Mouse (Mus musculus): ENCODE results near the gene Fbxl4. TPM values are rescaled to one million over a fixed set of nuclear protein-coding genes. Genes with fewer than 3 reads are reported as not detected.
"Not testable (repeated sequence)": the region's sequence is repeated elsewhere in the genome, so short reads cannot be mapped to it uniquely, and the experiment has no call there.

The Fbxl4 gene
- 12.5 and 15.2 TPM in 2 replicates for polyA plus RNA-seq (2015; fragmentation: Nextera tagmentation; extraction: Ambion mirVana)

GRCm38 (mm10) chr4:22357266-22357930 is at the start of gene Fbxl4:
Gene Fbxl4 (plus strand): TSS chr4:22357543.
- ATAC-seq (ENCODE audit: insufficient read depth, low FRiP score) = peak; percentile 97
- peak within 1 kb of the TSS; percentile 92 for H3K9ac ChIP-seq (ENCODE audit: low read length)
- peak within 1 kb of the TSS; percentile 97 for H3K27ac ChIP-seq (ENCODE audit: low read length)
- no peaks in the 10 kb centered on the region for H3K36me3 ChIP-seq (ENCODE audit: control insufficient read depth, insufficient read depth, low read length)
- H3K4me3 ChIP-seq (replicated peaks; ENCODE audit: low read length) = peak within 1 kb of the TSS; percentile 77
- no peaks in the 10 kb centered on the region for H3K9me3 ChIP-seq (replicated peaks; ENCODE audit: control insufficient read depth, low read length)
- H3K4me2 ChIP-seq (ENCODE audit: low read depth, low read length) = peak within 1 kb of the TSS; percentile 60
- H3K4me1 ChIP-seq (ENCODE audit: control insufficient read depth, insufficient read depth, low read length) = peaks cover 8% of the 10 kb centered on the region; the same call in 1 of the 2 replicates
- no peaks in the 10 kb centered on the region for H3K27me3 ChIP-seq (ENCODE audit: control insufficient read depth, insufficient read depth, low read length)
- WGBS = under 1% methylated on average over 62 of the region's 62 CpGs

- no peaks in the 10 kb centered on the region for H3K9me3 ChIP-seq (replicated peaks; ENCODE audit: control insufficient read depth, low read length)
- WGBS = 86% methylated on average over 3 of the region's 3 CpGs
- H3K27ac ChIP-seq (ENCODE audit: low read length) = no peak overlapping the region
- H3K9ac ChIP-seq (ENCODE audit: low read length) = no peak overlapping the region
- H3K4me1 ChIP-seq (ENCODE audit: control insufficient read depth, insufficient read depth, low read length) = no peaks in the 10 kb centered on the region
- no peak overlapping the region for H3K4me2 ChIP-seq (ENCODE audit: low read depth, low read length)
- no peak overlapping the region for H3K4me3 ChIP-seq (replicated peaks; ENCODE audit: low read length)
- ATAC-seq (ENCODE audit: insufficient read depth, low FRiP score) = no peak
- H3K27me3 ChIP-seq (ENCODE audit: control insufficient read depth, insufficient read depth, low read length) = no peaks in the 10 kb centered on the region
- H3K36me3 ChIP-seq (ENCODE audit: control insufficient read depth, insufficient read depth, low read length) = no peaks in the 10 kb centered on the region
Observed at GRCm38 (mm10) chr4:22314564-22314963, 42.8 kb upstream of the Fbxl4 start.

- no peaks in the 10 kb centered on the region for H3K27me3 ChIP-seq (ENCODE audit: control insufficient read depth, insufficient read depth, low read length)
- 50% methylated on average over 8 of the region's 8 CpGs for WGBS
- no peaks in the 10 kb centered on the region for H3K4me1 ChIP-seq (ENCODE audit: control insufficient read depth, insufficient read depth, low read length)
- no peak overlapping the region for H3K9ac ChIP-seq (ENCODE audit: low read length)
- H3K9me3 ChIP-seq (replicated peaks; ENCODE audit: control insufficient read depth, low read length) = no peaks in the 10 kb centered on the region
- peak; percentile 84 for ATAC-seq (ENCODE audit: insufficient read depth, low FRiP score)
- no peak overlapping the region for H3K4me2 ChIP-seq (ENCODE audit: low read depth, low read length)
- H3K27ac ChIP-seq (ENCODE audit: low read length) = no peak overlapping the region; the same call in 1 of the 2 replicates
- no peaks in the 10 kb centered on the region for H3K36me3 ChIP-seq (ENCODE audit: control insufficient read depth, insufficient read depth, low read length)
- no peak overlapping the region for H3K4me3 ChIP-seq (replicated peaks; ENCODE audit: low read length)
Observed at GRCm38 (mm10) chr4:22342816-22343573, 14.3 kb upstream of the Fbxl4 start.

GRCm38 (mm10) chr4:22349086-22349485 is 8.3 kb upstream of the Fbxl4 start:
- H3K4me2 ChIP-seq (ENCODE audit: low read depth, low read length); H3K36me3 ChIP-seq (ENCODE audit: control insufficient read depth, insufficient read depth, low read length); H3K4me3 ChIP-seq (replicated peaks; ENCODE audit: low read length); H3K9ac ChIP-seq (ENCODE audit: low read length); H3K27me3 ChIP-seq (ENCODE audit: control insufficient read depth, insufficient read depth, low read length); ATAC-seq (ENCODE audit: insufficient read depth, low FRiP score); H3K4me1 ChIP-seq (ENCODE audit: control insufficient read depth, insufficient read depth, low read length); H3K27ac ChIP-seq (ENCODE audit: low read length); H3K9me3 ChIP-seq (replicated peaks; ENCODE audit: control insufficient read depth, low read length): not testable (repeated sequence)
- WGBS = 88% methylated on average over 4 of the region's 4 CpGs

- Histone ChIP-seq H3K4me1 (ENCODE audit: control insufficient read depth, insufficient read depth, low read length) (peaks cover 8% of the 10 kb centered on the region; the same call in 1 of the 2 replicates), H3K27me3 (ENCODE audit: control insufficient read depth, insufficient read depth, low read length) (no peaks in the 10 kb centered on the region), H3K4me2 (ENCODE audit: low read depth, low read length) (peak overlapping the region; percentile 60), H3K4me3 (replicated peaks; ENCODE audit: low read length) (peak overlapping the region; percentile 77), H3K36me3 (ENCODE audit: control insufficient read depth, insufficient read depth, low read length) (no peaks in the 10 kb centered on the region), H3K27ac (ENCODE audit: low read length) (peak overlapping the region; percentile 97), H3K9ac (ENCODE audit: low read length) (peak overlapping the region; percentile 92), H3K9me3 (replicated peaks; ENCODE audit: control insufficient read depth, low read length) (no peaks in the 10 kb centered on the region)
- whole genome bisulfite sequencing = 4% methylated on average over 10 of the region's 10 CpGs
- peak; percentile 41 for ATAC-seq (ENCODE audit: insufficient read depth, low FRiP score)
Observed at GRCm38 (mm10) chr4:22357931-22358300, 573 bp downstream of the Fbxl4 start.

- H3K27me3 ChIP-seq (ENCODE audit: control insufficient read depth, insufficient read depth, low read length) = no peaks in the 10 kb centered on the region
- peaks cover 8% of the 10 kb centered on the region; the same call in 1 of the 2 replicates for H3K4me1 ChIP-seq (ENCODE audit: control insufficient read depth, insufficient read depth, low read length)
- H3K36me3 ChIP-seq (ENCODE audit: control insufficient read depth, insufficient read depth, low read length) = no peaks in the 10 kb centered on the region
- peak overlapping the region; percentile 97; the same call in 1 of the 2 replicates for H3K27ac ChIP-seq (ENCODE audit: low read length)
- 76% methylated on average over 10 of the region's 10 CpGs for WGBS
- peak overlapping the region; percentile 77 for H3K4me3 ChIP-seq (replicated peaks; ENCODE audit: low read length)
- H3K4me2 ChIP-seq (ENCODE audit: low read depth, low read length) = peak overlapping the region; percentile 60
- no peak overlapping the region for H3K9ac ChIP-seq (ENCODE audit: low read length)
- no peak for ATAC-seq (ENCODE audit: insufficient read depth, low FRiP score)
- no peaks in the 10 kb centered on the region for H3K9me3 ChIP-seq (replicated peaks; ENCODE audit: control insufficient read depth, low read length)
Observed at GRCm38 (mm10) chr4:22358487-22358886, 1.1 kb downstream of the Fbxl4 start.

GRCm38 (mm10) chr4:22367368-22367767 is 10.0 kb downstream of the Fbxl4 start:
- no peaks in the 10 kb centered on the region for H3K9me3 ChIP-seq (replicated peaks; ENCODE audit: control insufficient read depth, low read length)
- H3K27me3 ChIP-seq (ENCODE audit: control insufficient read depth, insufficient read depth, low read length) = no peaks in the 10 kb centered on the region
- H3K9ac ChIP-seq (ENCODE audit: low read length) = no peak overlapping the region
- no peaks in the 10 kb centered on the region for H3K4me1 ChIP-seq (ENCODE audit: control insufficient read depth, insufficient read depth, low read length)
- H3K4me2 ChIP-seq (ENCODE audit: low read depth, low read length) = no peak overlapping the region
- H3K4me3 ChIP-seq (replicated peaks; ENCODE audit: low read length) = no peak overlapping the region
- ATAC-seq (ENCODE audit: insufficient read depth, low FRiP score) = no peak
- H3K36me3 ChIP-seq (ENCODE audit: control insufficient read depth, insufficient read depth, low read length) = no peaks in the 10 kb centered on the region
- H3K27ac ChIP-seq (ENCODE audit: low read length) = no peak overlapping the region
- WGBS = 52% methylated on average over 5 of the region's 5 CpGs

- H3K9me3 ChIP-seq (replicated peaks; ENCODE audit: control insufficient read depth, low read length) = no peaks in the 10 kb centered on the region
- ATAC-seq (ENCODE audit: insufficient read depth, low FRiP score) = no peak
- no peaks in the 10 kb centered on the region for H3K27me3 ChIP-seq (ENCODE audit: control insufficient read depth, insufficient read depth, low read length)
- no peaks in the 10 kb centered on the region for H3K4me1 ChIP-seq (ENCODE audit: control insufficient read depth, insufficient read depth, low read length)
- H3K36me3 ChIP-seq (ENCODE audit: control insufficient read depth, insufficient read depth, low read length) = 0 out of 2 replicates have a peak, but pooled peaks cover 4% of the 10 kb centered on the region
- no peak overlapping the region for H3K27ac ChIP-seq (ENCODE audit: low read length)
- H3K4me2 ChIP-seq (ENCODE audit: low read depth, low read length) = no peak overlapping the region
- H3K4me3 ChIP-seq (replicated peaks; ENCODE audit: low read length) = no peak overlapping the region
- no peak overlapping the region for H3K9ac ChIP-seq (ENCODE audit: low read length)
- WGBS = 33% methylated on average over 1 of the region's 1 CpGs
Observed at GRCm38 (mm10) chr4:22378516-22378915, 21.2 kb downstream of the Fbxl4 start.

- Histone ChIP-seq H3K4me2 (ENCODE audit: low read depth, low read length) (no peak overlapping the region), H3K4me1 (ENCODE audit: control insufficient read depth, insufficient read depth, low read length) (no peaks in the 10 kb centered on the region), H3K27me3 (ENCODE audit: control insufficient read depth, insufficient read depth, low read length) (no peaks in the 10 kb centered on the region), H3K27ac (ENCODE audit: low read length) (no peak overlapping the region), H3K9ac (ENCODE audit: low read length) (no peak overlapping the region), H3K36me3 (ENCODE audit: control insufficient read depth, insufficient read depth, low read length) (0 out of 2 replicates have a peak, but pooled peaks cover 4% of the 10 kb centered on the region), H3K9me3 (replicated peaks; ENCODE audit: control insufficient read depth, low read length) (no peaks in the 10 kb centered on the region), H3K4me3 (replicated peaks; ENCODE audit: low read length) (no peak overlapping the region)
- 55% methylated on average over 6 of the region's 6 CpGs for WGBS
- ATAC-seq (ENCODE audit: insufficient read depth, low FRiP score) = no peak
Observed at GRCm38 (mm10) chr4:22380646-22381045, 23.3 kb downstream of the Fbxl4 start.

All from stomach, embryonic 16.5 days (tissue).